Mouse (Mus musculus): Measurements from ENCODE around the gene Hepacam. TPM values are rescaled to one million over a fixed set of nuclear protein-coding genes. Genes with fewer than 3 reads are reported as not detected.

Hepacam gene
- total RNA-seq, 2 experiments from 2014 or later = 56.9 to 63.7 TPM

DNA sequence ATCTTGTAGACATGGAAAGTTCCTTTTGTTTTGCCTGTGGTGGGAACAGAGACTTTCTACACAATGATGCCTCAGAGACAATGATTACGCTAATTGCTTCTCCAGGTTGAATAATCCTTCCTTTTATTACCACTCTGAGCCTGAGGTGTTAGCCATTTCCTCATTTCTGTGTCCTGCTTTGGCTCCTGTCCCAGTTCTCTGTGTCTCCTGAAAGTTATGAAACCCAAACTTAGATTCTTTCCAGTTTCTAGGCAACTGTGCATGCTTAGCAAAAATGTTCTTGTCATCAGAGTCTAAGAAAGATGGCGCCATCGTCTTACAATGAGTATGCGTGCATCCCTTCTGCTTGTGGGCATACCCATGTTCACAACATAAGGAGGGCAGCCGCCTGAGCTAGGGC is 8.6 kb downstream of the Hepacam start:
- peak in 1 of 2 experiments; percentile 62 for DNase-seq (ENCODE audit: low spot score in 2 of 2)
- intact Hi-C loops (cut with DNase I) = no loop called here

DNA sequence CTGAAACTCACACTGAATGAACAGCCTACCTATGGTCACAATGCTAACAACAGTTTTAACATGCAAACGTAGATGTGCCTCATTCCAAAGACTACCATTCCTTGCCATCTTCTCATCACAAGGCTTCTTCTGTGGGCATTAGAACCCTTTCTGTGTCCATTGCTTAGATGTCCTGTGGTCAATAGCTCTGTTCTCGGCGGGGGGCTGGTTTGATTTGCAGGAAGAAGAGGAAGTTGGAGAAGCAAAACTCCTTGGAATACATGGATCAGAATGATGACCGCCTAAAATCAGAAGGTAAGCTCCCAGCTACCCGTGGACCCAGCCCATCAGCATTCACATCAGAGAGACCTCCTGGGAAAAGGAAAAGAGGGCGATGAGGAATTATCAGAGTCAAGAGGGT is 16.0 kb downstream of the Hepacam start:
- intact Hi-C loops (cut with DNase I) = no loop called here
- DNase-seq (ENCODE audit: low spot score in 2 of 2) = no peak

GRCm38 (mm10) chr9:37384284-37385182 is 17.4 kb downstream of the Hepacam start:
- DNase-seq (ENCODE audit: low spot score in 2 of 2) = peak; percentile 29 to 35
- intact Hi-C loops (cut with DNase I) = no loop called here

- DNase-seq (ENCODE audit: low spot score in 2 of 2) = no peak
- intact Hi-C loops (cut with DNase I) = no loop called here
These were observed 23.7 kb downstream of the Hepacam start for GRCm38 (mm10) chr9:37390891-37391290.

DNA sequence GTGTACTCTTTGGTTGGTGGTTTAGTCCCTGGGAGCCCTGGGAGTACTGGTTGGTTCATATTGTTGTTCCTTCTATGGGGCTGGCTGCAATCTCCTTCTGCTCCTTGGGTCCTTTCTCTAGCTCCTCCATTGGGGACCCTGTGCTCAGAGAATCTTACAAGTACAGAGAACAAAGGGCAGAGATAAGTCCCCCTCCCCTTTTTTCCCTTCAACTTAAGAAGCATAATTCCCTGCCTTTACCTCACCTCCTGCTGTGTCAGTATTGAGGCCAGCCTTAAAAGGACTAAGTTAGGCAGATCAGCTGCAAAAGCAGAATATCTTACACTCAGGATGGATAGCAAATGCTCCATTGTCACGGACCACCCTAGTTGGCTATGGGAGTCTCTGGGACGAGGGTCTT is 24.9 kb downstream of the Hepacam start:
- intact Hi-C loops (cut with DNase I) = no loop called here
- DNase-seq (ENCODE audit: low spot score in 2 of 2) = no peak

- intact Hi-C loops (cut with DNase I) = no loop called here
- no peak for DNase-seq (ENCODE audit: low spot score in 2 of 2)
These were observed 26.5 kb downstream of the Hepacam start for GRCm38 (mm10) chr9:37393482-37394131.

- intact Hi-C loops (cut with DNase I) = no loop called here
- no peak for DNase-seq (ENCODE audit: low spot score in 2 of 2)
These were observed 33.4 kb downstream of the Hepacam start for GRCm38 (mm10) chr9:37400585-37400984.

- DNase-seq (ENCODE audit: low spot score in 2 of 2) = no peak
- intact Hi-C loops (cut with DNase I) = no loop called here
These were observed 34.7 kb downstream of the Hepacam start, which contains the start of gene Robo4 for GRCm38 (mm10) chr9:37401802-37402201. Robo4 (plus strand) TSS chr9:37401897.

DNA sequence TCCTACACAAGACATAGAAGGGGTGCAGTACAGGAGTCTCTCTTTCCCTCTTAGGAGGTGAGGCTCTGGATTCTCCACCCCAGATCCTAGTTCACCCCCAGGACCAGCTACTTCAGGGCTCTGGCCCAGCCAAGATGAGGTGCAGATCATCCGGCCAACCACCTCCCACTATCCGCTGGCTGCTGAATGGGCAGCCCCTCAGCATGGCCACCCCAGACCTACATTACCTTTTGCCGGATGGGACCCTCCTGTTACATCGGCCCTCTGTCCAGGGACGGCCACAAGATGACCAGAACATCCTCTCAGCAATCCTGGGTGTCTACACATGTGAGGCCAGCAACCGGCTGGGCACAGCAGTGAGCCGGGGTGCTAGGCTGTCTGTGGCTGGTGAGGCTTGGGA is 35.4 kb downstream of the Hepacam start:
- DNase-seq (ENCODE audit: low spot score in 2 of 2) = no peak
- intact Hi-C loops (cut with DNase I) = no loop called here

DNA sequence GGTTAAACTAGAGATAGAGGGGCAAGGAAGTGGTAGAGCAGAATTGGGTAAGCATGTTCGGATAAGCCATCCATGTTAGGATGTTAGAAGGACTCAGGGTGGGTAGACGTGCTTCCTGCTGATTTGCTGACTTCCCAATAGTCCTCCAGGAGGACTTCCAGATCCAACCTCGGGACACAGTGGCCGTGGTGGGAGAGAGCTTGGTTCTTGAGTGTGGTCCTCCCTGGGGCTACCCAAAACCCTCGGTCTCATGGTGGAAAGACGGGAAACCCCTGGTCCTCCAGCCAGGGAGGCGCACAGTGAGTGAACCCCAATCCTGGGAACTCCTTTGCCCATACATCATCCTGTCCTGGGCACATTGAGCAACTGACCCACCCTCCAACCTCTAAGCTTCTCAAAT is 35.9 kb downstream of the Hepacam start:
- intact Hi-C loops (cut with DNase I) = no loop called here
- DNase-seq (ENCODE audit: low spot score in 2 of 2) = no peak

- intact Hi-C loops (cut with DNase I) = no loop called here
- DNase-seq (ENCODE audit: low spot score in 2 of 2) = peak in 1 of 2 experiments; percentile 38
These were observed 39.2 kb downstream of the Hepacam start for GRCm38 (mm10) chr9:37406372-37406771.

GRCm38 (mm10) chr9:37407850-37408502 is 40.8 kb downstream of the Hepacam start:
- intact Hi-C loops (cut with DNase I) = no loop called here
- no peak for DNase-seq (ENCODE audit: low spot score in 2 of 2)

GRCm38 (mm10) chr9:37409698-37410445 is 42.7 kb downstream of the Hepacam start:
- intact Hi-C loops (cut with DNase I) = no loop called here
- DNase-seq (ENCODE audit: low spot score in 2 of 2) = no peak

DNA sequence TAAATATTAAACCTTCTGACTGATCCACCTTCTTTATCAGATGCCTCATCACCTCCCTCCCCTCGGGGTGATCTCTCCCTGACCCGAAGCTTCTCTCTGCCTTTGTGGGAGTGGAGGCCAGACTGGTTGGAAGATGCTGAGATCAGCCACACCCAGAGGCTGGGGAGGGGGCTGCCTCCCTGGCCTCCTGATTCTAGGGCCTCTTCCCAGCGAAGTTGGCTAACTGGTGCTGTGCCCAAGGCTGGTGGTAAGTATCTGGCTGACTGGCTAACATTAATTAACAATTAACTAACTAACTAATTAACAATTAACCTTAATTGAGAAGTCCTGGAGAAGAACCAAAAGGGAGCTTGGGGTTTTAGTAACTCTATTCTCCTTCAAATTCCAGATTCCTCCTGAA is 45.8 kb downstream of the Hepacam start:
- intact Hi-C loops (cut with DNase I) = no loop called here

GRCm38 (mm10) chr9:37414666-37415065 is 47.5 kb downstream of the Hepacam start:
- intact Hi-C loops (cut with DNase I) = no loop called here
- no peak for DNase-seq (ENCODE audit: low spot score in 2 of 2)

More for the DNA sequence above, 45.8 kb downstream of the Hepacam start:
- no peak for DNase-seq (ENCODE audit: low spot score in 2 of 2)

DNA sequence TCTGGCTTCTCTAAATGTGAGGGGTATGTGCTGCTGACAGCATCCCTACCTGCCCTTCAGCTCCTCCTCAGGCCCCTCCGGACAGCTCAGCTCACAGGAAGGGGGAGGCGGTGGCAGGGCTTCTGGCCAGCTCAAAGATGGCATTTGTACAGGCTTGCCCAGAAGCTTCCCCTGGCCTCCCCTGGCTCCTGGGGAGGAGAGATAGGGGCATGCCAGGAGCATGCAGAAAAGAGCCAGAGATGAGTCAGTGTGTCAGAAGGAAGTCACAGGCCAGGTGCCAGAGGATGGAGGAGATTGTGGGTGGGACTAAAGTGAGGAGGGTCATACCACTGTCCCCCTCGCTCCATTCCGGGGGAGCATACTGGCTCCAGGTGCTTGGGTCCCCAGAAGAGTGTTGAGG is 51.6 kb downstream of the Hepacam start:
- intact Hi-C loops (cut with DNase I) = no loop called here
- DNase-seq (ENCODE audit: low spot score in 2 of 2) = no peak

GRCm38 (mm10) chr9:37420676-37421075 is 53.5 kb downstream of the Hepacam start:
- intact Hi-C loops (cut with DNase I) = no loop called here
- peak; percentile 67 to 72 for DNase-seq (ENCODE audit: low spot score in 2 of 2)

DNA sequence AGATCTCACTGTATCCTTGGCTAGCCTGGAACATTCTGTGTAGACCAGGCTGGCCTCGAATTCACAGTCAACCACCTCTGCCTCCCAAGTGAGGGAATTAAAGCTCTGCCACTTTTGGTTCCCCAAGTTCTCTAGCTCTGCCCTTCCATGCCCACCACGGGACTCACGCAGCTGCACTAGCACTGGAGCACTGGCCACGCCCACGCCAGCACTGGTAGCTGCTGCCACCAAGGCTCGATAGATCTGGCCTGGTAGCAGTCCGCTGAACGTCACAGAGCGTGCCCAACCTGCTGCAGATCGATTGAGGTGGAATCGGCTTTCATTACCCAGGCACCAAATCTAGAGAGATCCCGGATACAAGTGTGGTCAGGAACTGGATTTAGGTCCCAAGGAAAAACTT is 54.1 kb downstream of the Hepacam start:
- DNase-seq (ENCODE audit: low spot score in 2 of 2) = no peak
- intact Hi-C loops (cut with DNase I) = no loop called here

GRCm38 (mm10) chr9:37429326-37429725 is 62.2 kb downstream of the Hepacam start:
- intact Hi-C loops (cut with DNase I) = no loop called here
- DNase-seq (ENCODE audit: low spot score in 2 of 2) = no peak

DNA sequence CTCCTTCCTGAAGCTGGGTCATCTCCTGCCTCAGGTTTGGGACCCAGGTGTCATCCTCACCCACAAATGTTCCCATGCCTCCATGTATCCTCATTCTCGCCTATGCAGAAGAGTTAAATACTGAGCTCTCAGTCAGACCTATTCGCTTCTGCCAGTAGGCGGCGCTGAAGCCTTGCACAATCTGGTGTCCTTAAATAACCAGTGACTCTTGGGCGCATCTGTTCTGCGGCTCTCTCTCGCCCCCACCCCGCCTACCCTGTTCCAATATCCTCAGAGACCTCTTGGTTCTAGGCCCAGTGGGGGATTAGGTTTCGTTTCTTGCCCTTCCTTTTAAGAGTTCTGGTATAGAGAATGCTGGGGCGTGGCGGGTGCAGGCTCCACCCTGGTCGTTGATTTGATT is 63.4 kb downstream of the Hepacam start:
- peak; percentile 91 to 98 for DNase-seq (ENCODE audit: low spot score in 2 of 2)
- intact Hi-C loops (cut with DNase I) = loop anchor here (2.0 to 5.0 kb wide), 4 partner anchors 30 to 502 kb away; no protein-coding TSS in a partner anchor
